Mouse (Mus musculus) neural tube, embryonic 14.5 days (tissue): ENCODE measurements at regions not wholly inside any gene's neighbourhood (a gene's known extent, or its start where the extent isn't known, plus 50 kb on each side); places are given as distances from the start of the nearest gene placed in this dataset.
"Not testable (repeated sequence)": the region's sequence is repeated elsewhere in the genome, so short reads cannot be mapped to it uniquely, and the experiment has no call there.

ENCODE experiments used
- ATAC-seq: fragments of 200-750 bp; cut with Nextera tagmentation; 2 replicates; pipeline ENCODE4 v1.8.0; 2017; ENCODE audit warnings: low read depth, mild to moderate bottlenecking, moderate TSS enrichment, moderate library complexity
- H3K27ac ChIP-seq: fragments of 300-500 bp; sonication (generic); 2 replicates; pipeline ENCODE4 v1.5.1; 2014; ENCODE audit warnings: low read depth, mild to moderate bottlenecking, control low read depth, low read length, moderate library complexity, mixed read lengths
- H3K27me3 ChIP-seq: fragments of 300-500 bp; sonication (generic); 2 replicates; pipeline ENCODE4 v1.6.1; 2014; ENCODE audit warnings: low read length; ENCODE audit not compliant: control insufficient read depth, insufficient read depth
- H3K36me3 ChIP-seq: fragments of 300-500 bp; sonication (generic); 2 replicates; pipeline ENCODE4 v1.6.1; 2014; ENCODE audit warnings: low read length, mixed read lengths; ENCODE audit not compliant: control insufficient read depth, insufficient read depth
- H3K4me1 ChIP-seq: fragments of 300-500 bp; sonication (generic); 2 replicates; pipeline ENCODE4 v1.6.1; 2014; ENCODE audit warnings: low read length; ENCODE audit not compliant: control insufficient read depth, insufficient read depth
- H3K4me2 ChIP-seq: fragments of 300-500 bp; sonication (generic); 2 replicates; pipeline ENCODE4 v1.6.1; 2014; ENCODE audit warnings: mild to moderate bottlenecking, low read depth, low read length, control low read depth
- H3K4me3 ChIP-seq: fragments of 300-500 bp; sonication (generic); 2 replicates; pipeline ENCODE4 v1.5.1; 2014; ENCODE audit warnings: low read depth, low read length, control low read depth, mixed read lengths
- H3K9ac ChIP-seq: fragments of 300-500 bp; sonication (generic); replicated peaks from 2 replicates; pipeline ENCODE4 v1.6.1; 2014; ENCODE audit warnings: low read depth, mild to moderate bottlenecking, control low read depth, low read length, mixed read lengths
- H3K9me3 ChIP-seq: fragments of 300-500 bp; sonication (generic); 2 replicates; pipeline ENCODE4 v1.6.1; 2016; ENCODE audit warnings: low read length; ENCODE audit not compliant: control insufficient read depth
- WGBS: fragments of 180-500 bp; shearing (Covaris S2); extraction: QIAGEN DNeasy Blood & Tissue Kit; methylation state at CpG from one replicate; pipeline ENCODE4 v1.1.7; 2014; 5-methylcytosine and 5-hydroxymethylcytosine counted together

DNA sequence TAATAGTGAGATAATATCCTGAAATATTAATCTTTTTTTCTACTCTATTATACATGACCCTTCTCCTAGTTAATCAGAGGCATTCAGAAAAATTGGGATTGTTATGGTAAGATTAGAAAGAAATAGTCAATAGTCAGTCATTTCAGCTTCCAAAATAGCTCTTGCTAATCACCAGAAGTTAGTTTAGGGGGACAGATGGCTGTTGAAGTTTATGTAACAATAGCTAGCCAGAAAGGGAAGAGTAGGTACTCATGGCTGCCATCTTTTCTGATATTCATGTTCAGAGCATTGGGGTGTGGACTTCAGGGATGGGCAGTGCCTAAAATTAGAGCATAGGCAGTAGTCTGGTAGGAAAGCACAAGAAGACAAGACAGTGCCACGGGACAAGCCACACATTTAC, 306.8 kb upstream of the Ercc4 start:
- H3K9me3 ChIP-seq = no peaks in the 10 kb centered on the region
- no peak overlapping the region for H3K4me3 ChIP-seq
- H3K4me2 ChIP-seq = no peak overlapping the region
- H3K4me1 ChIP-seq = no peaks in the 10 kb centered on the region
- H3K27ac ChIP-seq = no peak overlapping the region
- no peak overlapping the region for H3K9ac ChIP-seq
- H3K27me3 ChIP-seq = no peaks in the 10 kb centered on the region
- H3K36me3 ChIP-seq = no peaks in the 10 kb centered on the region
- 78% methylated on average over 1 of the region's 1 CpGs for WGBS
- ATAC-seq = no peak

DNA sequence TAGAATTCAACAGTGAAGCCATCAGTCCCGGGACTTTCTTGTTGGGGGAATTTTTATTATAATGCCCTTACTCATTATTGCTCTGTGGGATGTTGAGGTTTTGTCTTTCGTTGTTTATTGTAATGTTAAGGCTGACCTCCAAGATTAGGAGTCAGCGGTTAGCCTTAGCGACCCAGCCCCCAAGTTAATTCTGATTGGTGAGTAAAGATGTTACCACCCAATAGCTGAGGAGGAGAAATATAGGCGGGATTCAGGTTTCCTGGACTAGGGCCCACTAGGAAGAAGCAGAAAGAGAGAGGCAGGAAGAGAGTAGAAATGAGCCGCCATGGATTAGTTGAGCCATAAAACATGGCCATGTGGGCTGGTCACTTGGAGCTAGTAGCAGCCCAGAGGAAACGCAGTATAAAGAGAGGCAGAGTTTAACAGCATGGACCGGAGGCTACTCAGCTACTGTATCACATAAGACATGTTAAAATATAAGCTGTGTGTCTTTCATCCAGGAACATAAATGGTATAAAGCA, 302.1 kb upstream of the Ercc4 start:
- Histone ChIP-seq H3K4me1 (no peaks in the 10 kb centered on the region), H3K4me2 (no peak overlapping the region), H3K4me3 (no peak overlapping the region), H3K27ac (no peak overlapping the region), H3K9ac (no peak overlapping the region), H3K36me3 (no peaks in the 10 kb centered on the region), H3K9me3 (no peaks in the 10 kb centered on the region), H3K27me3 (no peaks in the 10 kb centered on the region)
- WGBS = 41% methylated on average over 8 of the region's 8 CpGs
- no peak for ATAC-seq

DNA sequence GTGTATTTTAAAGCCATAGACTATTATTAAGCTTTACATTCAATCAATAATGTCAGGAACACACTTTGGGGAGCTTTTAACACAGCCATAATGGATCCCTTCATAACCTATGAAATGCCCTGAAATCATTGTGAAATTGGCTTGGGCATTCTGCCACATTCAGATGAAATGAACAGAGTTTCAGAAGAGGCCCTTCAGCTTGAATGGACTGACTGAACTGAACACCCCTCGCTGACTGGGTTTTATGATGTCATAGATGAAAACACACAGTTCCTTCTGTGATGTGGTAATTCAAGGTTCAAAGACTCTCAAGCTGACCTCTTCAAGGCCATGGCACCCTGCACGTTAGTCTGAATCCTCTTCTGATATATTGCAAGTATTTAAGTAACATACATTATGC, 298.4 kb upstream of the Ercc4 start:
- no peak overlapping the region for H3K27ac ChIP-seq
- no peak overlapping the region for H3K4me2 ChIP-seq
- no peaks in the 10 kb centered on the region for H3K27me3 ChIP-seq
- no peaks in the 10 kb centered on the region for H3K4me1 ChIP-seq
- no peak for ATAC-seq
- no peaks in the 10 kb centered on the region for H3K9me3 ChIP-seq
- H3K36me3 ChIP-seq = no peaks in the 10 kb centered on the region
- H3K9ac ChIP-seq = no peak overlapping the region
- 56% methylated on average over 2 of the region's 2 CpGs for WGBS
- H3K4me3 ChIP-seq = no peak overlapping the region

DNA sequence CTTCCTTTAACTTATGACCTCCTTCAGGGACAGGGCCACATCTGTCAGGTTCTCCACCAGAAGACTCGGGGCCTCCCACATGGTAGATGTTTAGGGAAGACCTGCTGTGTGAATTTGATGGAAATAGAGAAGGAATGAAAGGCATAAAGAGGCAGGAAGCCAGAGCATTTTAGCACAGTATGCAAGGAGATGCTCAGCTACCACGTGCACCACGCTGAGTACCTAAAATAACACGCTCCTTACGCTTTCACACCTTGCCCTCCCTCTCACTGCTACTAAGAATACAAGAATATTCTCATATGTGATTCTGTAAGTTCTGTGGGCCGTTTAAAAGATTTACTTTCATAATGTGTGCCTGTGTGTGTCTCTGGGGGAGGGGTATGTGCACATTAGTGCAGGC, 284.8 kb upstream of the Ercc4 start:
- Histone ChIP-seq H3K9ac (no peak overlapping the region), H3K4me2 (no peak overlapping the region)

DNA sequence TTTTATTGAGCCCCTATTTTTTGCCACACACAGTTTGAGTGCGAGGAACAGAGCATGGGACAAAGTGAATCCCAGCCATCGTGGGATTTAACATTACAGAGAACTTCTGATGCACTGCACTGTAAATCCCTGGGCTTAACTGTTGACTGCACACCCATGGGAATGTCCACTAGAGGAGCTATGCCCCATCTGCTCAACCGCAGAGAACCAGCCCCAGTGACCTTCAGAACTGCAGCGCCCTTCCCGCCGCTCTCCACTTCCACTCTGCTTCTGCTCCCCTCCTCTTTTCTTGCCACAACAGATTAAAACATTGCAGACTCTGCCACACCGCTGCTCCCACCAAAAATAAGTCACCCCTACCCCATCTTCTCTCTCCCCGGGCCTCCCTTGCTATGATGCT, 283.3 kb upstream of the Ercc4 start:
- no peaks in the 10 kb centered on the region for H3K9me3 ChIP-seq
- ATAC-seq = no peak
- H3K4me2 ChIP-seq = no peak overlapping the region
- no peak overlapping the region for H3K9ac ChIP-seq
- WGBS = 71% methylated on average over 8 of the region's 8 CpGs
- no peak overlapping the region for H3K27ac ChIP-seq
- no peak overlapping the region for H3K4me3 ChIP-seq
- H3K27me3 ChIP-seq = no peaks in the 10 kb centered on the region
- H3K4me1 ChIP-seq = no peaks in the 10 kb centered on the region
- no peaks in the 10 kb centered on the region for H3K36me3 ChIP-seq

More for the DNA sequence above, 284.8 kb upstream of the Ercc4 start:
- Histone ChIP-seq H3K36me3 (no peaks in the 10 kb centered on the region), H3K4me3 (no peak overlapping the region), H3K27me3 (no peaks in the 10 kb centered on the region), H3K27ac (no peak overlapping the region), H3K9me3 (no peaks in the 10 kb centered on the region), H3K4me1 (no peaks in the 10 kb centered on the region)
- 82% methylated on average over 6 of the region's 6 CpGs for WGBS
- ATAC-seq = no peak

DNA sequence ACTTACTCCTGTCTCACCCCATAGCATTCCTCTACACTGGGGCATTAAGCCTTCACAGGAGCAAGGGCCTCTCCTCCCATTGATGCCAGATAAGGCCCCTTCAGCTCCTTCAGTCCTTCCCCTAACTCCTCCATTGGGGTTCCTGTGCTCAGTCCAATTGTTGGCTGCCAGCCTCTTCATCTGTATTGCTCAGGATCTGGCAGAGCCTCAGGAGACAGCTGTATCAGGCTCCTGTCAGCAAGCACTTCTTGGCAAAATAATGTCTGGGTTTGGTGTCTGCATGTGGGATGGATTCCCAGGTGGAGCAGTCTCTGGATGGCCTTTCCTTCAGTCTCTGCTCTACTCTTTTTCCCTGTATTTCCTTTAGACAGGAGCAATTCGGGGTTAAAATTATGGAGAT, 278.2 kb upstream of the Ercc4 start:
- 73% methylated on average over 1 of the region's 1 CpGs for WGBS
- H3K4me2 ChIP-seq, H3K4me1 ChIP-seq, H3K36me3 ChIP-seq, H3K4me3 ChIP-seq, H3K27ac ChIP-seq, H3K9me3 ChIP-seq, H3K27me3 ChIP-seq, ATAC-seq, H3K9ac ChIP-seq: not testable (repeated sequence)

DNA sequence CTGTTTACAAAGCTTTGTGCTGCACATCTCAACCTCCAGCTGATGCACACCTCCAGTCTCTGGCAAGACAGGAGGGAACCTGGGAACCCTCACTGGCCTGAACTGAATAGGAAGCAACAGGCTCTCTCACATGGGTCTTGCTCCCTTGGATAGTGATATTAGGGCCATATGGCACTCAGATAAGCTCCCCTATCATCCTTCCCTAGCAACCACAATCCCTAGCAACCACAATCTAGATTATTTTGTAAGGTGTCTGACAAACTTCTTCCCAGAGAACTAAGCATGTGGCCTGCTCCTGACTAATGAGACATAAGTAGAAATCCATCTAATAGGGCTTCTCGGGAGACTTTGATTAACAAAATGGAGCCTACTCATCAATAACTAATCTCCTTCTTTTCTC, 253.1 kb upstream of the Ercc4 start:
- Histone ChIP-seq H3K4me1 (no peaks in the 10 kb centered on the region), H3K36me3 (no peaks in the 10 kb centered on the region), H3K4me3 (no peak overlapping the region), H3K27me3 (no peaks in the 10 kb centered on the region), H3K9ac (no peak overlapping the region), H3K27ac (no peak overlapping the region), H3K9me3 (no peaks in the 10 kb centered on the region), H3K4me2 (no peak overlapping the region)
- no peak for ATAC-seq
- 93% methylated on average over 1 of the region's 1 CpGs for WGBS

DNA sequence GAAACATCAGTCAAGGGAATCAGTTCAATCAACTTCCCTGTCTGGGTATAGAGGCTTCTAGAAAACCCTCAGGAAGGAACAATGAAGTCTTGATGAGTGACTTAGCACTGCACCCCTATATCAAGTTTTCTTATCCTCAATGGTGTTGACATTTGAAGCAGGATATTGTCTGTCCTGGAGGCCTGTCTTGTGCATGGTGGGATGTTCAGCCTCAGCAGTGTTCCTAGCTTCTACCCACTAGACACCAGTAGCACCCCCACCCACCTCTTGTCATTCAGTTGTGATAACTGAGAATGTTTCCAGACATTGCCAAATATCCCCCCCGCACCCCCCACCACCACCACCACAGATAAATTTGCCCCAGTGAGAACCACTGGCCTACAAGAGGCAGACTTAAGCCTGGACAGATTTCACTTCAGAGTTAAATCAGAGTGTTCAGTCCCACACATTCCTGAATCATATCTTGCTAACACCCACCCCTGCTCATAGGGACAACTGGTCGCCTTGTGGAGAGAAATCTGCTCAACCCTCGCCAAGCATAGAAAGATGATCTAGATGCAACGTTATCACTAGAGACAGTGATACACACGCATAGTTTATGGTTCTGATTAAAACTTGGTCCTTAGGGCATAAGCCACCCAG, 249.6 kb upstream of the Ercc4 start:
- WGBS = 96% methylated on average over 5 of the region's 5 CpGs
- Histone ChIP-seq H3K36me3 (no peaks in the 10 kb centered on the region), H3K27me3 (no peaks in the 10 kb centered on the region), H3K4me2 (no peak overlapping the region), H3K9me3 (no peaks in the 10 kb centered on the region), H3K27ac (no peak overlapping the region), H3K4me3 (no peak overlapping the region), H3K9ac (no peak overlapping the region), H3K4me1 (no peaks in the 10 kb centered on the region)
- ATAC-seq = no peak

DNA sequence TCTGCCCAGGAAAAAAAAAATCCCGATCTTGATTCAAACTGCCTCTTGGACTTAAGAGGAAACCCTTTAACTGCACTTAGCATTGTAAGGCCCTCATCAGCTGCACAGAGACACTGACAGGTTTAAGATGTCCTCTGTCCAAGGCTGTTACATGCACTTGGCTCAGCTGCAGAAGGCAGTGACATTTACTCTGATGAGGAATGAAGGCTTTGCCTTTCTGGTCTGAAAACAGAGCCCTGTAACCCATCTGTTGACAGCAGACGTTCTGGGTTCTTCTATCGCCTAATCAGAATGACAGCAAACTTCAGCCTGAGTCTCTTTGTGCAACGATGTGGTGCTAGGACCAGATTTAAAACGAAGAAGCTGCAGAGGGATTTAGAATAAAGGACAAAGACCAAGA, 246.9 kb upstream of the Ercc4 start:
- H3K27ac ChIP-seq = no peak overlapping the region
- no peaks in the 10 kb centered on the region for H3K4me1 ChIP-seq
- H3K4me3 ChIP-seq = no peak overlapping the region
- ATAC-seq = no peak
- no peaks in the 10 kb centered on the region for H3K36me3 ChIP-seq
- no peak overlapping the region for H3K4me2 ChIP-seq
- H3K9ac ChIP-seq = no peak overlapping the region
- H3K9me3 ChIP-seq = no peaks in the 10 kb centered on the region
- WGBS = 88% methylated on average over 5 of the region's 5 CpGs
- no peaks in the 10 kb centered on the region for H3K27me3 ChIP-seq
